Mouse (Mus musculus): ENCODE results near the gene Trpm6.

The Trpm6 gene

GRCm38 (mm10) chr19:18749598-18750339 lies at the start of gene Trpm6:
Trpm6 (plus strand) TSS chr19:18749983.
- peak; percentile 18 for DNase-seq

- no peak for DNase-seq
Observed at GRCm38 (mm10) chr19:18708101-18708500, 41.7 kb upstream of the Trpm6 start.

GRCm38 (mm10) chr19:18710903-18711302 lies 38.9 kb upstream of the Trpm6 start:
- no peak for DNase-seq

GRCm38 (mm10) chr19:18711589-18711988 lies 38.2 kb upstream of the Trpm6 start:
- DNase-seq = no peak

- DNase-seq = no peak
Observed at GRCm38 (mm10) chr19:18712153-18712865, 37.5 kb upstream of the Trpm6 start.

- DNase-seq = peak; percentile 99
Observed at GRCm38 (mm10) chr19:18712866-18713300, 36.9 kb upstream of the Trpm6 start, which contains the start of gene D030056L22Rik. D030056L22Rik (plus strand) TSS chr19:18713193.

GRCm38 (mm10) chr19:18713357-18713756 lies 36.4 kb upstream of the Trpm6 start:
- DNase-seq = peak; percentile 70

GRCm38 (mm10) chr19:18716374-18716773 lies 33.4 kb upstream of the Trpm6 start:
- peak; percentile 78 for DNase-seq

GRCm38 (mm10) chr19:18720337-18720736 lies 29.4 kb upstream of the Trpm6 start:
- DNase-seq = no peak

GRCm38 (mm10) chr19:18725186-18725585 lies 24.6 kb upstream of the Trpm6 start:
- DNase-seq = no peak

- no peak for DNase-seq
Observed at GRCm38 (mm10) chr19:18730255-18730654, 19.5 kb upstream of the Trpm6 start.

- DNase-seq = no peak
Observed at GRCm38 (mm10) chr19:18731077-18731476, 18.7 kb upstream of the Trpm6 start.

GRCm38 (mm10) chr19:18735901-18736300 lies 13.9 kb upstream of the Trpm6 start:
- no peak for DNase-seq

GRCm38 (mm10) chr19:18739146-18739545 lies 10.6 kb upstream of the Trpm6 start:
- DNase-seq = no peak

GRCm38 (mm10) chr19:18743946-18744345 lies 5.8 kb upstream of the Trpm6 start:
- no peak for DNase-seq

- DNase-seq = no peak
Observed at GRCm38 (mm10) chr19:18746576-18747340, 3.0 kb upstream of the Trpm6 start.

- DNase-seq = no peak
Observed at GRCm38 (mm10) chr19:18747379-18747778, 2.4 kb upstream of the Trpm6 start.

- DNase-seq = no peak
Observed at GRCm38 (mm10) chr19:18757191-18757590, 7.4 kb downstream of the Trpm6 start.

- no peak for DNase-seq
Observed at GRCm38 (mm10) chr19:18757706-18758105, 7.9 kb downstream of the Trpm6 start.

- DNase-seq = no peak
Observed at GRCm38 (mm10) chr19:18758269-18758668, 8.5 kb downstream of the Trpm6 start.

- peak; percentile 24 for DNase-seq
Observed at GRCm38 (mm10) chr19:18758916-18759315, 9.1 kb downstream of the Trpm6 start.

GRCm38 (mm10) chr19:18766399-18766798 lies 16.6 kb downstream of the Trpm6 start:
- DNase-seq = no peak

- DNase-seq = no peak
Observed at GRCm38 (mm10) chr19:18771048-18771447, 21.3 kb downstream of the Trpm6 start.

Measured in retina, postnatal 1 day (tissue).